Mouse (Mus musculus) thymus, postnatal 25 days (tissue): Measurements from ENCODE around the gene Olfr143.

ENCODE experiments used
- DNase-seq: peaks from one replicate; pipeline ENCODE4 v3.0.0; 2022

Gene Olfr143

GRCm38 (mm10) chr9:38252474-38252873, at the start of gene Olfr143:
Gene Olfr143 (plus strand): TSS chr9:38252774.
- no peak for DNase-seq

- DNase-seq = no peak
Observed at GRCm38 (mm10) chr9:38208065-38208464, 44.5 kb upstream of the Olfr143 start, which contains the start of gene Olfr893. Gene Olfr893 (plus strand): TSS chr9:38208365.

- no peak for DNase-seq
Observed at GRCm38 (mm10) chr9:38217755-38218154, 34.8 kb upstream of the Olfr143 start, which contains the start of gene Olfr894. Gene Olfr894 (plus strand): TSS chr9:38218055.

GRCm38 (mm10) chr9:38267551-38267950, 15.0 kb downstream of the Olfr143 start, which contains the start of gene Olfr895:
Gene Olfr895 (plus strand): TSS chr9:38267851.
- no peak for DNase-seq

- DNase-seq = no peak
Observed at GRCm38 (mm10) chr9:38290807-38291206, 38.2 kb downstream of the Olfr143 start, which contains the start of gene Olfr896-ps1. Gene Olfr896-ps1 (plus strand): TSS chr9:38291107.
